Mouse (Mus musculus) layer of hippocampus, postnatal 10 days (tissue): Measurements from ENCODE around the gene Cdh13. TPM values are rescaled to one million over a fixed set of nuclear protein-coding genes. Genes with fewer than 3 reads are reported as not detected.

Experiments
- DNase-seq, 2 experiments: peaks; one replicate each; pipeline ENCODE4 v3.0.0; 2021; ENCODE audit warnings: low spot score in 2 of 2
- total RNA-seq, 2 experiments: library from RNA; stranded (reverse); gene quantifications; 2 replicates each; pipeline ENCODE4 v1.2.3; 2021

Cdh13 gene
- total RNA-seq, 2 experiments from 2014 or later, result 74.9 to 76.6 TPM

DNA sequence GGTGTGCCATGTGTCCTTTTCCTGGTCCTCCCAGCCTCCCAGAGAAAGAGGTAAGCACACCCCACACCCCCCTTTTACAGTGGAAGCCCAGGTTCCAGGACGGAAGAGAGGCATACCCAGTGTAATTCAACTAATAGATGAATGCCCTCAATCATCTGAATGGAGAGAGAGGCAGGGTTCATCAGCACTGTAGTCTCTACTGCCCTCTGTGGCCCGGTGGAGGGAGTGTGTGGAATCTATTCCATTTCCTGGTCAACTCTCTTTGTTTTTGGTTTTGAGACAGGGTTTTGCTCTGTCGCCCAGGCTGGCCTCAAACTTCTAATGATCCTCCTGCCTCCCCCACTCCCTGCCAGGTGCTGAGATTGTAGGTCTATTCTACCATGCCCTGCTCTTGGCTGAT lies 159.8 kb downstream of the Cdh13 start:
- peak; percentile 31 to 45 for DNase-seq

DNA sequence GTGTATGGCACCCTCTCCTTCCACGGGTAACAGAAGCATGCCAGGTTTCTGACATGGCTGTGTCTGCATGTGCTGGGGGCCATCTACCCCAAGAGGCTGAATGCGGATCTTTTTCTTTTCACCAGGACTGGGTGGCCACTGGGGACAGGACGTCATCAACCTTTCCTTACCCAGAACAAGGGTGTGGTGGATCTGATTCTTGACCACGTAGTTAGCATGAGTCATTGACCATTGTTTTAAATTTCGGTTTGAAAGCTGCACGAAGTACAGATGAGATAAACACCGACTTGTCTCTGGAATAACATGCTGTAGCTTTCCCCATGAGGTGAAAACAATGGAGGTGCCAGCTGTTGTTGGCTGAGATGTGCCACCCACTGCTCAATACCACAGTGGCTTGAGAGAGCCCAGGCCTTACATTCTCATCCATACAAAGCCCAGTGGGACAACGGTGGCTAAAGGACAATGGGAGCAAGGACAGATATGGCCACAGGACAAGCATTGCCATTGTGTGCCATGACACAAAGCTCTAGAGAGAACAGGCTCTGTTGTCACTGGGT lies 161.2 kb downstream of the Cdh13 start:
- no peak for DNase-seq

DNA sequence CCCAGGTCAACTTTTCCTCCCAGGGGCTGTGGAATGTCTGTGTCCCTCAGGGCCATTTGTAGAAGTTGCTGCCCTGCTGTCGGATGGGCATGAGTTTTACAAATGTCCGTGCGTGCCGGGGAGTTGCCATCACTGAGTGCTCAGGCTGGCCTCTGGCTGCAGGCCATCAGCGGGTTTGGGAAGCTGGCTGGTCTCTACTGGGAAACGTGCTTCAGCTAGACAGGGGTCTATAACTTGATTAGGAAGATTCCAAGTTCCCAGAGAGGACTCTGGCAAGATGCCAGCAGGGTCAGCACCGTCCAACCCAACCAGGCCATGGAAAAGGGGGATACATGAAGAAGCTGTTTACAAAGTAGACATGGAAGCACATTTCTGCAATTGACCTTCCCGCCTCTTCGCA lies 163.0 kb downstream of the Cdh13 start:
- DNase-seq, result no peak

DNA sequence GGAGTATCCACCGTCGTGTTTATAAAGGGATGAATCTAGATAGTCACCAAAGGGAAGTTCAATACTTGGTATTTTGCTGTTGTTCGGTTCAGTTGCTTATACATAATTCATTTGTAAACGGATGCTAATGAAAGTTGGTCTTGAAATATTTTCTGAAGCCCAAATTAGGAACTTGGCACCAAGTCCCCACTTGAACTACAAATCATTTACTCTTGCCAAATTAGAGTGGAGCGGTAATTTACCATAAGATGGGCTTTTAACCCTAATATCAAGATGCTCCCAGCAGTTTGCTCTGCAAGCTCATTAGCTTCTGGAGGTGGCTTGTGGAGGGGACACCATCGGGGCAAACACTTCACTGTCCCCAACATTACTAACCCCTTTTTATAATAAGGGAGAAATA lies 164.5 kb downstream of the Cdh13 start:
- no peak for DNase-seq

DNA sequence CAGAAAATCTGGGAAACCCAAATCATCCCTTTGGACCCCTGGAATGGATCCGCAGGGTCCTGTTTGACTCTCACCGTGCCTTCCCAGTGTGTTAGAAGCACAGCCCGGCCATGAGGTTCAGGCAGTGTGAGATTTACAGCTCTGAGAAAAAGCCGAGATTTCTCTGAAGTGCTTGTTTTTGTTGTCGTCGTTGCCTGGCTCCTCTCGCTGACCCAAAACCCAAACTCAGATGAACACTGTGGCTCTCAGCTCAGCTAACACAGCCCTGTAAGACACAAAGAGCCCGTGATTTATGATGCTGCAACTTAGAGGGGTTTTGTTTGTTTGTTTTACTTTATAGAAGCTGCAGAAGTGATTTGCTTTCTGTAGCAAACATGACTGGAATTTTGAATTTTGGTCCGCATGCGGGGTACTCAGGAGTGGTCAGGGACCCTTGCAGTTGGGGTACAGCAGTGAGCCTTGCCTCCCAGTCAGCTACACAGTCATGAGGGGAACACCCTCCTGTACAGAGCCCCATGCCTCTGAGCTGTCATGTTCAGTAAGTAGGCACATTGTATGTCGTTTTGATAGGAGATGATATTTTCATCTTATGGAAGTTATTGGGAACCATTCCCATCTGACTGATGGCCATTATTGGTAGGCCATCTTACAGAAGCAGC lies 169.0 kb downstream of the Cdh13 start:
- no peak for DNase-seq

DNA sequence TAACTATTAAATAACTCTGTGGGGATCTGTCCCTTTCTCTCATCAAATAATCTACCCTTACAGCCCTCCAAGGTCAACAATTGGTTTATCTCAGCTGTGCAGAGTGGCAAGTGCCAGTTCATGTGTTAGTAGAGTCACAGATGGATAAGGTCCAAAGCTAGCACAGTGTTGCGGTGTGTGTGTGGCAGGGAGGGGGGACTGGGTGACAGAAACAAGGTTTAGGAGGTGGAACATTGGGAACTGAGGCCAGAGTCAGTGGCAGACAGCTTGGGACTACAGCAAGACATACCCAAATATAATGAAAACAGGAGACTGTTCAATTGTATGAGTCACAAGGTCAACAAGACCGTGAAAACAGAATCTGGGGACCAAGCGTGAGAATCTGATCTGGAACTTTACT lies 171.7 kb downstream of the Cdh13 start:
- DNase-seq, result no peak

DNA sequence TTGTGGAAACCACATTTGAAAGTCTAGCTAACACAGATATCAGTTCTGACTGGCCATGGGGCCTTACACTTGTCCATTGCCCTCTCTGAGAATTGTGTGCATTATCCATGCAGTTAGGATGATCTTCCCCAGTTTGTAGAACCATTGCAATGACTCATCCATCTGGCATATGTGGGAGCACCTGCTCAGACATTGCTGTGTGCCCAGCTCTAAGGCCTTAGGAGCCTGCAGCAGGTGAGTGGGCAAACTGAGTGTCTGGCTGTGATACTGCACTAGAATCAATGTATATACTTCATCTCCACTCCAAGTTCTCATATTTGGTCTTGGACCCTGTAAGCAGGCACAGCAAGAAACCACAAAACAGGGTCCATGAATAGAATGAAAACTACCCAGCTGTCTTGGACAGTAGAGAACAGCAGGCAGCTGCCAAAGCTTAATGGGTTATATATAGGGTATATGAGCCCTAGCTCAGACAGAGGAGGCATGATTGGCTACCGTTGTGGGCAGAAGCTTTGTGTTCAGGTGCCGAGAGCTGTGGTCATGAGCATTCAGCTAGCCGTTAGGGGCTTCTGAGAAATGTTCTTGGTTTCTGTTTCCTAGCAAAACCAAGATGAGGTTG lies 181.9 kb downstream of the Cdh13 start:
- no peak for DNase-seq

DNA sequence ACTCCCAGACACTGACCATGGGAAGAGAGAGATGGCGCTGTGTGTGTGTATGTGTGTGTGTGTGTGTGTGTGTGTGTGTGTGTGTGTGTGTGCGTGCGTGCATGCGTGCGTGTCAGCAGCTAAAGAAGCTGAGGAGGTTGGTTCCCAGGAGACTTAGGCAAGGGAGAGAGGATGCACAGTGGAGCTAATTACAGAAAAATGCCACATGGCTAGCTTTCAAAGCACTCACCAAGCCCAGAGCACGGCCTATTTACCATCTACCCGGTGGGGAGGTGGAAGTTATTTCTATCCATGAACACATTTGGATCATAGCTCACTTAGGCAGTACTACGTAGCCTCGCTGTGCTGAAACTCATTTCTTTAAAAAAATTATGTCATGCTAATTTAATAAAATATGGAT lies 194.1 kb downstream of the Cdh13 start:
- DNase-seq, result no peak

DNA sequence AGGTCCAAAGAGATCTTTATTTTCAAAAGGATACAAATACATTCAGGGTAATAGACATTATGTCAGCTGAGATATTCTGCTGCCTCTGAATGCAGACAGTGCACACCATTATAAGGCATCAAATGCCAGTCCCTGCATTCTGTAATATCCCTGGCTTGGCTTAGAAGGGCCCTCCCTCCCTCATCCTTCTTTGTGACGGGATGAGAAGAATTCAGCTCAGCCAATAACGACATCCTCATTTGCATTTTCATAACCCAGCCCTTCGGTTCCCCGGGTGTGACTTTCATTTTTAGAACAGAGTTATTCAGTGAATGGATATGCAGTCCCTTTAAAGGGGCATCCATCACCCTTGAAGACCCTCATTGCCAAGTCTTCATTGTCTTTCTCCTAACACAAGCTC lies 205.2 kb downstream of the Cdh13 start:
- DNase-seq, result no peak

DNA sequence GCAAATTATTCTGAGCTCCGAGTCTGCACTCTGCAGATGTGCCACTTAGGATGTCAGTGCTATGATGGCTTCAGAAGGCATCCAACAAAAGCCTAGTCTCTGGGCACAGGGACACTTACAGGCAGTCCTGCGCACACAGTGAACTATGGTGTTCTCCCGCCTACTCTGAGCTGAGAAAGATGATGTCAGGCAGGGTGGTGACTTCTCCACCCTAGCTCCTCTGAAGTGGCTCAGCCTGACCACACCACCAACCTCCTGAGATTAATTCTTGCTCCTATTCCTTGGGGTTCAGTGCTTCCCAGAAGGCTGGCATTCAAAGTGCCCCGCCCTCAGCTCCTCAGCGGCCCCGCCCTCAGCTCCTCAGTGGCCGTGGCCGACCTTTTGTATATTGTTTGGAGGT lies 219.0 kb downstream of the Cdh13 start:
- no peak for DNase-seq

DNA sequence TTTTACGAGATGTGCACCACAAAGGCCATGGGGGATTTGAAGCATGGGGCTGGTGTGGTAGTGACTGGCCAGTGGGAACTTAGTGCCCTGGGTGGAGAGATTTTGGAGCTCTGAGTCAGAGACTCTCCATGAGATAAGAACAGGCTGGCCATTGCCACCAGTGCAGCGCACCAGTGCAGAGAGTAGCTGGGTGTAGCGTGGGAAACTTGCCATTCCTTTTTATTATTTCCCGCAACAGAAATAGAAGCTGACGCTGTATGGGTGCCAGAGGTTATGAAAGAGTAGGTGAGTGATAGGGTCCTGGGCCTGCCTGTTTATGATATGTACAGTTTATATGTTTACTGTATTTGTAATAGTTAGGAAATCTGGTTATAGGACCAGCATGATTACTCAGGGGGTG lies 225.9 kb downstream of the Cdh13 start:
- DNase-seq, result no peak

DNA sequence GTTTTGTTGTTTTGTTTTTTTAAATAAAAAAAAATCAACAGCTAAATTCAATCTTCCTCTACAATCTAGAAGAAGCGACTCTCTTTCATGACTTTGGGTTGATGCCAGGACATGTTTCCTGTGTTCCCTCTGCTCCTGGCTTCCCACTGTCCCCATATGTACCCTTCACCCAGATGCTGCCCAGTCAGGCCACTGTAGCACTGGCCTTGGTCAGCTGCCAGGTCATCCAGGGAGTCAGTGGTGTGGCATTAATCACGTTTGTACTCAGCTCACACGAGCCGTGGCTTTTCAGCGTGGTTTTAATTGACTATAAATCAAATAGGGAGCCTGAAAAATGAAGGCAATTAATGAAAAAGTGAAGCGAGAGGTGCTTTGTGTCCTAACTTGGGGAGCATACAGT lies 229.7 kb downstream of the Cdh13 start:
- DNase-seq, result no peak

DNA sequence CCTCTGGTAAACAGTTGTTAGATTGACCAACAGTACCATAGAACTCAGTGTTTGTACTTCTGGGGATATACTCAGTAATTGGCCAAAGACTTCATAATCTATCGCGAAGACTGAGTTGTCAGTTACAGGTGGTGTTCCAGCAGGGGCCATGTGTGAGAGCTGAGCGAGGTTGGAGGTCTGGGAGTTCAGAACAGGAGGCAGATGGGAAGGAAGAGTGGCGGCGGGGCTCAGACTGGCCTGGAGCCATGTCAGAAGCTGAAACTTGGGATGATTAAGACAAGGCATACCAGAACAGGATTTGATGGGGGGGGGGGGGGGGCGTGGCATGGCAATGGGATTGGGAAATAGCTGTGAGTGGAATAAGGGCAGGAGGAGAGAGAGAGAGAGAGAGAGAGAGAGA lies 232.1 kb downstream of the Cdh13 start:
- no peak for DNase-seq

DNA sequence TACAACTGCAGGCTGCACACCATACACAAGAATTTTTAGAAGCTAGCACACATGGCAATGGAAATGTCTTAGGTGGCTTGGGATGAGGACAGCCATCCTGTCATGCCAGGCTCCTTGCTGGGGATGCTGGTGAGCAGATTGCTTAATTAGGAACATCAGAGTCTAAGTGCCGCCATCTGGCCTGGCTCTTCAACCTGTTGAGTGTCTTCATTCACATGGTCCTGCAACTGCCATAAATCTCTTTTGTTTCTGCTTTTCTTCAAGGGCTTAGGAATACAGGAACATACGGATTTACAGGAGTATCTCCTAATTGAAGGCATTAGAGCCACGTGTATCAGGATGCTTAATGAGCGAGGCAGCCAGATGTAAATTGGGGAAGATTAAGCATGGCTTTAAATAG lies 233.5 kb downstream of the Cdh13 start:
- no peak for DNase-seq

DNA sequence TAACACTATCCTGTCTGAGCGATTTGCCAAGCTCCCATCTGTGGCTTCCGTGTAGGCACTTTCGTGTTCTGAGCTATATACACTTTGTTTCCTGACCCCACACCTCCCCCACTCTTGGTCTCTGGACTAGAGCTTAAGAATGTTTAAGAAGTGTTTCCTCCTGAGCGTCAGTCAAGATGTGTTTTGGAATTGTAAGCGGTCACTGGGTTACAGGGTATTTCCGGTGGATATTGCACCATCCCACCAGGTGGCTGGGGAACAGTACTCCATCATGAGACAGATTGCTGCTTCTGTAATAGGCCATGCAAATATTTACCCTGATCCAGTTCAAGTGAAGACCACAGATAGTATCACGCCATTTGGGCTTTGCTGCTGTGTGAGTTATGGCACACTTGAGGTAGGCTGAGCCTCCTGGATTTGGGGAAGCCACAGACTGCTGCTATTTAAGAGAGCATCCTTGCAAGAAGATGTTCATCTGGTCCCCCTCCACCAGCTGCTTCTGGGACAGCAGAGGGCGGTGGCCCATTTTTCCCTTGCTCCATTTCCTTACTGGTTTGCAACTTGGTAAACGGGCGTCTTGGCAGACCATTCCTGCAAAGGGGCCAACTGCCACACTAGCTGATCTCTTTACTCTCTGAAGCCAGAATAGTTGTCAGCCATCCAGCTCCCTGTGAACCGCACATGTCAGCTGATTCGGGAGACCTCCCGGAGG lies 234.7 kb downstream of the Cdh13 start:
- peak; percentile 37 to 50 for DNase-seq

DNA sequence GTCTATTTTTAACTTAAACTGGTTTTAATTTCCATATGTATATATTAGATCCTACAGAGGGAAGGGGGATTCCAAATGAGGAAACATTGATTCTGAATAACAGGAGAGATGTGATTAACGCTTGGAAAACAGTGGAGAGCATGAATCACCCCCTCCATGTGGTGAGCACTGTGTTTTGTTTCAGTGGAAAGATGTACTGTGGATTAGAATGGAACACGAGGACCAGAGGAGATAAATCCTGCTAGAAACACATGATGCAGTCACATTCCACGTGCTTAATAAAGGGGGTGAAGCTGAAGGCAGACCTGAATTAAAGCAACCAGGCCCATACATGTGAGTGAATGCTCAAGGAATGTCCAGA lies 235.2 kb downstream of the Cdh13 start:
- DNase-seq, result no peak

DNA sequence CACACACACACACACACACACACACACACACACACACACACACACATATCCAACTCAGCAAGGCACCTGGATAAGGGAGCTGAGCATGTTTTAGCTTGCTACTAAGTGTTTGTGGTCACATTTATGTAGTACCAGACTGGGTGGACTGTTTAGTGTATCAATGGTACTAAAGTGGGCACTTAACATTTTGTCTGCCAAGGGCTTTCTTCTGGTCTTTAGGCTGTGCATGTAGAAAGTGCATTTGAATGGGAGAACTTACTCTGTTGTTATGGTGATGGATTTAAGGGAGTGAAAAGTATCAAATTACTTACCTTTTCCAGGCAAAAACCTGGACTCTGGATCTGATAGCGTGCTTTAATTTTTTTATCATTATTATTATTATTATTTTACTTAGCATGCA lies 240.4 kb downstream of the Cdh13 start:
- no peak for DNase-seq

DNA sequence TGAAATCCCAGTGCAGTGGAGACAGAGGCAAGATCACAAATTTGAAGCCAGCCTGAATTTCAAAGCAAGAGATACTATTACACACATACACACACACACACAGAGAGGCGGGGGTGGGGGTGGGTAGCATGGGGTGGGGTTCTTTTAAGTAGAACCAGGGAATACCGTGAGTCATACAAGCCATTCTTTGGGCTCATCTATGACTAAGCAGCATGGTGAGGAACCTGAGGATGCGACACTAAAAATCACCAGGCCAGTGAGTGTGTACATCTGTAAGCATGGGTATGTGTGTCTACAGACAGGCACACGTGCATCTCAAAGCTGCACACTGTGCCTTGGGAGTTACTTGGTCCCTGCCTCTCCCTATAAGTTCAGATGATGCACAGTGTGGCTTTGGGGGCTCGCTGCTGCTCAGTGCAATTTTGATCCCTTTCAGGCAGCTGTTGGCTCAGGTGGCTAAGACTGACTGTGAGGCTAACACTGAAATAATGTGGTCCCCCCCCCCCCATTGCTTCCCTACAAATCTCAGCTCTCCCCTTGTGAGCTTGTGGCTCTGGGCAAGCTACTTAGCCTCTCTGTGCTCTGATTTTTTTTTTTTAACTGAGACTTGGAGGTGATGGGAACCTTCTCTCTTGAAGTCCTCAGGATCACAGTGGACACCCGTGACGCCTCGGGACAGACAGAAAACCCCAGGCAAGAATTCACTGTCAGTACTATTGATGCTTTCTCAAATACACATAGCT lies 255.5 kb downstream of the Cdh13 start:
- no peak for DNase-seq

DNA sequence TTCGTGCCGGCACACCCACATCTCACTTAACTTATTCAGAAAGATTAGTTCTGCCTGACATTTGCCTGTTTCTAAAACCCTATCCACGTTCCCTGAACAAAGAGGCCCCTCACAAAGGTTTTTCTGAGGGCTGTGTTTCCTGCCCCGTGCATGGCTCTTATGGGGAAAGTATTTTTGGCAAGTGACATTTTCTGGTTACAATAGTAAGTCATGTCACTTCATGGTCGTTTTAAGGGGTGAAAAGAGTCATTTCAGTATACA lies 256.0 kb downstream of the Cdh13 start:
- DNase-seq, result no peak

DNA sequence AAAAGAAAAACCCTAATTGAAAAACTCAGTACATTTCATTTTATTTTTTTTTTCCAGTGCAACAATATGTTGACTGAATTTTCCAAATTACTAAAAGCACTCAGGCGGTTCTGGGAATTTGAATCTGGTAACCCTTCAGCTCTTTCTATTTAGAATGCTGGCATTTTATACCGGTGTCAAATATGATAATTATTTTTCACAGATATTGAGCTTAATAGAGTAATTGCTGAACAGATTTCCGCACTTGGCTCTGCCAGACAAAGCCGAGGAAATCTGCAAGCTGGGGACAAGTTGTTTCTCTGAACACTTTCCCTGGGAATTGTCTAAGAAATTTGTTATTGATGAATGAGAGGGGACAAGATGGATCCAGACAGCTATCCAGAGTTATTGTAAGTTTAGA lies 256.4 kb downstream of the Cdh13 start:
- no peak for DNase-seq

DNA sequence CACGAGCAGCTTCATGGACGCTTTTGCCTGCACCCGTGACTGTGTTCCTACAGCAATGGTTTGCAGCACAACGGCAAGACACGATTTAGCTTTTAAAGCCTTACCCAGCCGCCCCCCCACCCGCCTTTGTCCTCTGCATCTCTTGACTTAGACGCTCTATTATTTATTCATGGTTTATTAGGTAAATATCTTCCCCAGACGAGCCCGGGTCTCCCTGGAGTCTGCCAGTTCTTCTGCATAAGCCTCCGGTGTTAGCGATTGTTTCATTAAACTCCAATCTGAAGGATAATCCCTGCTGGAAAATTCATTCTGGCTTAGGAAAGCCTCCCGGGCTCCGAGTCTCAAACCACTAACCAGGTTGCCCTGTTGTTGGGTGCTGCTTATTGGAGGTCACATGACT lies 268.9 kb downstream of the Cdh13 start:
- DNase-seq, result no peak

DNA sequence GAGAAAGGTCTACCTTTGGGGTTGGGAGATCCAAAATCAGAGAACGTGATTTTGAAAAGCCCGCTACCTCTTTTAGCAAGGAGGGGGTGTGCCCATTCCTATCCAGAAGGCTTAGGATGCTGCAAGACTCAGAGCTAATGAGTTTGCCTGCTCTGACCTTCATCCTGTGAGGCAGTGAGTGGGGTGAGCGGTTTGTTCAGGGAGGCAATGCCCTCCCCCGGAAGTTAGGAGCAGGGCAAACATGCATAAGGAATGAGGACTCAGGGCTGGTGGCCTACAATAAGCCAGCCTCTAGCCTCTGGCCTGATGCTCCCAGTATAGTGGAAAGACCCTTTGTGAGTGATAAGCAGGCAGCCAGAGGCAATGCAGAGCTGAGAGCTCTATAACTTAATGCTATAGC lies 269.3 kb downstream of the Cdh13 start:
- no peak for DNase-seq
